Mouse (Mus musculus) heart, postnatal 0 days (tissue): ENCODE measurements at regions not wholly inside any gene's neighbourhood (a gene's known extent, or its start where the extent isn't known, plus 50 kb on each side); places are given as distances from the start of the nearest gene placed in this dataset.

Experiments used
- CTCF ChIP-seq: IDR thresholded peaks from 2 replicates; pipeline ENCODE4 v1.5.1; 2016; ENCODE audit warnings: antibody characterized with exemption, control low read depth, low read depth
- EP300 ChIP-seq: IDR thresholded peaks from 2 replicates; pipeline ENCODE4 v1.6.1; 2016; ENCODE audit warnings: antibody characterized with exemption, low read depth

DNA sequence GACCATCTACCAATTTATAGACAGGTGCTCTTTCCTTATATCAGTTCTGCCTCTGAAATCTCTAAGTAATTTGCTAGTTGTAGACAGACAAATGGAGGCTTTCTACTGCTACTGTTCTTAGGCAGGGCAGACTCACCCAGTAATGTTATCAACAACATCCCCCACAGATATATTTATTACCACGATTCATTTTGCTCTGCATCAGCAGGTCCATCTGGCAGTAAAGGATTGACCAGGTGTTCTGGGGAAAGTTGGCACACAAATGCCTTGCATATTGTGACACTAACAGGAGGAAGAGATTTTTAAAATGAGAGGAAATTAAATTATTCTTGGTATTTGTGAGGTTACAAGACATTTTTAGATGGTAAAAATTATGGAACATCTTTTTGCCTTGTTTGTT lies 627.3 kb upstream of the Tmprss15 start:
- no peak for TF ChIP-seq CTCF
- TF ChIP-seq EP300: no peak
